Mouse (Mus musculus): Measurements from ENCODE around the gene Epha4. TPM values are rescaled to one million over a fixed set of nuclear protein-coding genes. Genes with fewer than 3 reads are reported as not detected.

Epha4 gene
- total and polyA plus RNA-seq, 3 experiments = 3.9 to 26.0 (median 13.0) TPM

DNA sequence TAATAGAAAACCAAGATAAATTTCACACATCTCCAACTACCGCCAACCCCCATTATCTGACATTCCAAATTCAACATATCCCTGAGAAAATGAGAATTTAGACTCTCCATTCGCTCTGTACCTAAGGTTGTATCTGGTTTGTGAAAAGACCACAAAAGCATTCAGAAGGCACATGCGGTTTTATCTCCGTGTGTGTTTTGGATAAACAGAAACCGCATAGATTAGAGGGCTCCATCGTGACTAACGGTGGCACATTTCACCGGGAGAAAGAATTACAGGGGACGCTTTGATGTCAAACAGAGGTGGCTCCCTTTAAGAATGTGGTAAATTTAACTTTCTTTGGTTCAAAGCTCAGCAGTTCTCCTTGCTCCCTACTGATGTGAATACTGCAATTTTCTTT, 107.5 kb downstream of the Epha4 start:
- H3K79me2 ChIP-seq (replicated peaks; ENCODE audit: control insufficient read depth, extremely low read depth, insufficient read depth, poor library complexity, severe bottlenecking) = 0 out of 2 replicates have a peak, but pooled peaks cover 2% of the 10 kb centered on the region
- no peak for TF ChIP-seq MAFK (IDR thresholded peaks at IDR 0.05; ENCODE audit: insufficient replicate concordance, low read length)
- TF ChIP-seq TBP (conservative IDR thresholded peaks at IDR 0.05; ENCODE audit: low read depth, low read length) = no peak
- no peak for TF ChIP-seq E2F4 (IDR thresholded peaks at IDR 0.05; ENCODE audit: insufficient replicate concordance, low read depth, low read length)
- no peak for TF ChIP-seq ZC3H11A (IDR thresholded peaks at IDR 0.05; ENCODE audit: low read depth, low read length)
- H3K27ac ChIP-seq (ENCODE audit: insufficient read depth, low read depth) = no peak overlapping the region
- dilution Hi-C loops (cut with MboI; ENCODE audit: extremely low pct_ligation_motif_present, extremely low pct_unique_long_range_greater_than_20kb, low sequenced_read_pairs) = no loop called here
- H3K9ac ChIP-seq (ENCODE audit: insufficient read depth, low read depth) = no peak overlapping the region
- H3K4me1 ChIP-seq (ENCODE audit: control insufficient read depth in 1 of 2, insufficient read depth in 2 of 2) = 0 out of 4 replicates have a peak, but pooled peaks cover 0 to 2% of the 10 kb centered on the region in 2 experiments
- peaks cover 0 to 7% of the 10 kb centered on the region in 2 experiments for H3K36me3 ChIP-seq (replicated peaks in 1 of 2; ENCODE audit: control insufficient read depth in 1 of 2, insufficient read depth in 1 of 2, low read length in 1 of 2)
- in situ Hi-C loops (cut with MboI; ENCODE audit: low pct_ligation_motif_present, low pct_unique_long_range_greater_than_20kb, low sequenced_read_pairs) = no loop called here
- H3K27me3 ChIP-seq (replicated peaks) = no peaks in the 10 kb centered on the region
- H3K4me2 ChIP-seq (ENCODE audit: insufficient read depth, low read depth, poor library complexity, severe bottlenecking) = no peak overlapping the region
- H3K4me3 ChIP-seq (replicated peaks in 1 of 3; ENCODE audit: low read depth in 2 of 3, low read length in 2 of 3, poor library complexity in 1 of 3) = no peak overlapping the region
- H3K9me3 ChIP-seq (replicated peaks; ENCODE audit: low read length) = no peaks in the 10 kb centered on the region
- DNase-seq (ENCODE audit: extremely low read depth) = no peak

DNA sequence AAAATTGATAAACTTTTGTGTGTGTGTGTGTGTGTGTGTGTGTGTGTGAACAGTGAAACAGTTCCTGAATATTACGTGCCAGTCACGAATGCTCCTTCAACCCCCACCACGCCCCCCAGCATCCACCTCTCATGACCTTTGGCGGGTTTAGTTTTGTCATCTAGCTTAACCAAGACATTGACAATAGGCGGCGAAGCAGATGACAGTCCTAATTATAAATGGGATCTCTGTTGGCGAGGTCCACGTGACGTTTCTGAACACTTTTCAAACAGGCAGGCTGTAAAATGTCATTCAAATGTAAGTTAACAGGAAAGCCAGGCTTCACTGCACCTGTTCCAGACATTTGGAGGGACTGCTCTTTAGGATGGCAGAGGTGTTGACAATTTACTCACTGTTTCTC, 108.3 kb downstream of the Epha4 start:
- no peak overlapping the region for H3K4me2 ChIP-seq (ENCODE audit: insufficient read depth, low read depth, poor library complexity, severe bottlenecking)
- 0 out of 4 replicates have a peak, but pooled peaks cover 0 to 2% of the 10 kb centered on the region in 2 experiments for H3K4me1 ChIP-seq (ENCODE audit: control insufficient read depth in 1 of 2, insufficient read depth in 2 of 2)
- no peak overlapping the region for H3K9ac ChIP-seq (ENCODE audit: insufficient read depth, low read depth)
- no peak overlapping the region for H3K4me3 ChIP-seq (replicated peaks in 1 of 3; ENCODE audit: low read depth in 2 of 3, low read length in 2 of 3, poor library complexity in 1 of 3)
- 0 out of 2 replicates have a peak, but pooled peaks cover 2% of the 10 kb centered on the region for H3K79me2 ChIP-seq (replicated peaks; ENCODE audit: control insufficient read depth, extremely low read depth, insufficient read depth, poor library complexity, severe bottlenecking)
- peaks cover 0 to 5% of the 10 kb centered on the region in 2 experiments for H3K36me3 ChIP-seq (replicated peaks in 1 of 2; ENCODE audit: control insufficient read depth in 1 of 2, insufficient read depth in 1 of 2, low read length in 1 of 2)
- DNase-seq (ENCODE audit: extremely low read depth) = no peak
- no peak for TF ChIP-seq MEF2A (IDR thresholded peaks at IDR 0.05; ENCODE audit: borderline replicate concordance, low read depth, low read length)
- no peak for TF ChIP-seq POLR2A (IDR thresholded peaks at IDR 0.05; ENCODE audit: low read depth, low read length)
- no peak for TF ChIP-seq CHD2 (IDR thresholded peaks at IDR 0.05; ENCODE audit: low read length)
- no peak for TF ChIP-seq CTCF (conservative IDR thresholded peaks at IDR 0.05 in 1 of 2, IDR thresholded peaks at IDR 0.05 in 1 of 2; ENCODE audit: low read depth in 2 of 2, low read length in 2 of 2)
- no peak for TF ChIP-seq JUND (conservative IDR thresholded peaks at IDR 0.05; ENCODE audit: low read depth, low read length)
- no peak for TF ChIP-seq SIN3A (IDR thresholded peaks at IDR 0.05; ENCODE audit: low read length)
- dilution Hi-C loops (cut with MboI; ENCODE audit: extremely low pct_ligation_motif_present, extremely low pct_unique_long_range_greater_than_20kb, low sequenced_read_pairs) = no loop called here
- H3K27ac ChIP-seq (ENCODE audit: insufficient read depth, low read depth) = no peak overlapping the region
- in situ Hi-C loops (cut with MboI; ENCODE audit: low pct_ligation_motif_present, low pct_unique_long_range_greater_than_20kb, low sequenced_read_pairs) = no loop called here
- no peaks in the 10 kb centered on the region for H3K27me3 ChIP-seq (replicated peaks)
- no peaks in the 10 kb centered on the region for H3K9me3 ChIP-seq (replicated peaks; ENCODE audit: low read length)

DNA sequence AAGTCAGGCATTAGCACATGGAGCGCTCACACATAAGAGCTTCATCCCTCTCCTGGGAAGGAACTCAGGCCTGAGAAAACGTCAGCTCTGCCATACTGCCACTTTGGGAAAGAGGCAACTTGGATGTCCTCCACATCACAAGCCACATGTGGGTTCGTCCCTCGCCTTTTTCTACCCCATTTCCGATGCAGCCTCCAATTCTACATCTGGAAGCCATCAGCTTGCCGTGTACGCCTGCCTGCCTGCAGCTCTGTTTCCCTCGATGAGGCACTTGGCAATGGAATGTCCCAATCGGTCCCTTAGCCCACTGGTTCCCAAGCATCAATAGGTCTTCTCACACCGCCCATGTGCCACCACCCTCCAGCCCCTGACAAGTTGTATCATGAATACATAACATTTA, 110.4 kb downstream of the Epha4 start:
- Histone ChIP-seq H3K9ac (ENCODE audit: insufficient read depth, low read depth) (no peak overlapping the region), H3K9me3 (replicated peaks; ENCODE audit: low read length) (no peaks in the 10 kb centered on the region), H3K4me2 (ENCODE audit: insufficient read depth, low read depth, poor library complexity, severe bottlenecking) (no peak overlapping the region), H3K27ac (ENCODE audit: insufficient read depth, low read depth) (no peak overlapping the region), H3K4me3 (replicated peaks in 1 of 3; ENCODE audit: low read depth in 2 of 3, low read length in 2 of 3, poor library complexity in 1 of 3) (no peak overlapping the region), H3K36me3 (replicated peaks in 1 of 2; ENCODE audit: control insufficient read depth in 1 of 2, insufficient read depth in 1 of 2, low read length in 1 of 2) (peaks cover 2% of the 10 kb centered on the region in 2 experiments), H3K4me1 (ENCODE audit: control insufficient read depth in 1 of 2, insufficient read depth in 2 of 2) (0 out of 4 replicates have a peak, but pooled peaks cover 0 to 2% of the 10 kb centered on the region in 2 experiments), H3K79me2 (replicated peaks; ENCODE audit: control insufficient read depth, extremely low read depth, insufficient read depth, poor library complexity, severe bottlenecking) (0 out of 2 replicates have a peak, but pooled peaks cover 2% of the 10 kb centered on the region), H3K27me3 (replicated peaks) (no peaks in the 10 kb centered on the region)
- no peak for DNase-seq (ENCODE audit: extremely low read depth)
- in situ Hi-C loops (cut with MboI; ENCODE audit: low pct_ligation_motif_present, low pct_unique_long_range_greater_than_20kb, low sequenced_read_pairs) (no loop called here), dilution Hi-C loops (cut with MboI; ENCODE audit: extremely low pct_ligation_motif_present, extremely low pct_unique_long_range_greater_than_20kb, low sequenced_read_pairs) (no loop called here)
- TF ChIP-seq CHD2 (IDR thresholded peaks at IDR 0.05; ENCODE audit: low read length) (no peak), KAT2A (IDR thresholded peaks at IDR 0.05; ENCODE audit: insufficient replicate concordance, low read length) (no peak), MAFK (IDR thresholded peaks at IDR 0.05; ENCODE audit: insufficient replicate concordance, low read length) (no peak), JUND (conservative IDR thresholded peaks at IDR 0.05; ENCODE audit: low read depth, low read length) (no peak), POLR2AphosphoS2 (IDR thresholded peaks at IDR 0.05; ENCODE audit: low read depth, low read length) (no peak), USF1 (IDR thresholded peaks at IDR 0.05; ENCODE audit: low read depth, low read length) (no peak), UBTF (IDR thresholded peaks at IDR 0.05; ENCODE audit: low read depth, low read length) (no peak), SIN3A (IDR thresholded peaks at IDR 0.05; ENCODE audit: low read length) (no peak), MEF2A (IDR thresholded peaks at IDR 0.05; ENCODE audit: borderline replicate concordance, low read depth, low read length) (no peak)
